Mouse (Mus musculus) hematopoietic stem cell, adult 5-6 weeks (primary cell): ENCODE results near the gene Ksr1. TPM values are rescaled to one million over a fixed set of nuclear protein-coding genes. Genes with fewer than 3 reads are reported as not detected.

Experiments
- ATAC-seq, 2 experiments: fragments of 125-278 bp in 1 of 2; replicated peaks in 1 of 2; 2 replicates each; pipeline ENCODE4 v1.8.0; 2016 to 2017; ENCODE audit warnings: inconsistent platforms in 2 of 2, mild to moderate bottlenecking in 2 of 2, moderate number of reproducible peaks in 2 of 2, low read depth in 1 of 2, moderate TSS enrichment in 1 of 2; ENCODE audit not compliant: low FRiP score in 2 of 2, poor library complexity in 2 of 2, severe bottlenecking in 2 of 2, insufficient read depth in 1 of 2, low TSS enrichment in 1 of 2
- total RNA-seq: library from RNA; stranded (forward); fragments of 172-1452, 232-1000 nt; gene quantifications from 2 replicates; pipeline ENCODE4 v1.2.3, GENCODE M21; 2017

The Ksr1 gene
- total RNA-seq, 1 experiment from 2014 or later = 15.1 TPM

- ATAC-seq = no peak
These were observed 11.6 kb downstream of the Ksr1 start for GRCm38 (mm10) chr11:79134416-79135104.

GRCm38 (mm10) chr11:79133961-79134360 is 12.2 kb downstream of the Ksr1 start:
- no peak for ATAC-seq

- no peak for ATAC-seq
These were observed 13.2 kb downstream of the Ksr1 start for GRCm38 (mm10) chr11:79133051-79133450.

- ATAC-seq = no peak; a peak in 1 of 4 replicates
These were observed 14.2 kb downstream of the Ksr1 start for GRCm38 (mm10) chr11:79131949-79132411.

- ATAC-seq = no peak
These were observed 16.5 kb downstream of the Ksr1 start for GRCm38 (mm10) chr11:79129388-79130356.

- ATAC-seq = no peak
These were observed 18.0 kb downstream of the Ksr1 start for GRCm38 (mm10) chr11:79128233-79128632.

GRCm38 (mm10) chr11:79126963-79127362 is 19.2 kb downstream of the Ksr1 start:
- no peak for ATAC-seq

- ATAC-seq = peak; percentile 52 to 55
These were observed 20.4 kb downstream of the Ksr1 start for GRCm38 (mm10) chr11:79125775-79126174.

- peak in 1 of 2 experiments; percentile 44; a peak in 2 of 4 replicates for ATAC-seq
These were observed 23.7 kb downstream of the Ksr1 start for GRCm38 (mm10) chr11:79122556-79122955.

GRCm38 (mm10) chr11:79120087-79120486 is 26.1 kb downstream of the Ksr1 start:
- ATAC-seq = no peak

- ATAC-seq = peak; percentile 77 to 84
These were observed 27.3 kb downstream of the Ksr1 start for GRCm38 (mm10) chr11:79118918-79119377.

GRCm38 (mm10) chr11:79116665-79117064 is 29.5 kb downstream of the Ksr1 start:
- ATAC-seq = no peak

GRCm38 (mm10) chr11:79115659-79116058 is 30.5 kb downstream of the Ksr1 start:
- no peak for ATAC-seq

GRCm38 (mm10) chr11:79114061-79114460 is 32.1 kb downstream of the Ksr1 start:
- no peak for ATAC-seq

GRCm38 (mm10) chr11:79113397-79113796 is 32.8 kb downstream of the Ksr1 start:
- ATAC-seq = no peak

- peak in 1 of 2 experiments; percentile 33; a peak in 1 of 4 replicates for ATAC-seq
These were observed 33.5 kb downstream of the Ksr1 start for GRCm38 (mm10) chr11:79112559-79113302.

- ATAC-seq = no peak
These were observed 34.2 kb downstream of the Ksr1 start for GRCm38 (mm10) chr11:79111864-79112558.
